Mouse (Mus musculus) forebrain, embryonic 11.5 days (tissue): ENCODE measurements around the gene Slc6a20a. TPM values are rescaled to one million over a fixed set of nuclear protein-coding genes. Genes with fewer than 3 reads are reported as not detected.

Experiments
- ATAC-seq: fragments of 200-750 bp; cut with Nextera tagmentation; replicated peaks from 2 replicates; pipeline ENCODE4 v1.8.0; 2017; ENCODE audit warnings: moderate TSS enrichment; ENCODE audit not compliant: low FRiP score
- DNase-seq: peaks from one replicate; pipeline ENCODE4 v3.0.0-alpha.2; 2017; ENCODE audit warnings: low spot score
- H3K27ac ChIP-seq: fragments of 300-500 bp; sonication (generic); 2 replicates; pipeline ENCODE4 v1.5.1; 2014; ENCODE audit warnings: low read depth, low read length
- H3K27me3 ChIP-seq: fragments of 300-500 bp; sonication (generic); 2 replicates; pipeline ENCODE4 v1.6.1; 2014; ENCODE audit warnings: mild to moderate bottlenecking, low read length, mixed read lengths; ENCODE audit not compliant: control insufficient read depth, insufficient read depth
- H3K36me3 ChIP-seq: fragments of 300-500 bp; sonication (generic); 2 replicates; pipeline ENCODE4 v1.6.1; 2014; ENCODE audit warnings: mild to moderate bottlenecking, low read length, moderate library complexity, mixed read lengths; ENCODE audit not compliant: control insufficient read depth, insufficient read depth
- H3K4me1 ChIP-seq: fragments of 300-500 bp; sonication (generic); replicated peaks from 2 replicates; pipeline ENCODE4 v1.6.1; 2014; ENCODE audit warnings: low read length, mixed read lengths; ENCODE audit not compliant: control insufficient read depth, insufficient read depth
- H3K4me2 ChIP-seq: fragments of 300-500 bp; sonication (generic); 2 replicates; pipeline ENCODE4 v1.6.1; 2014; ENCODE audit warnings: low read depth, mild to moderate bottlenecking, low read length, moderate library complexity, mixed read lengths; ENCODE audit not compliant: severe bottlenecking
- H3K4me3 ChIP-seq: fragments of 300-500 bp; sonication (generic); 2 replicates; pipeline ENCODE4 v1.5.1; 2014; ENCODE audit warnings: low read depth, low read length
- H3K9ac ChIP-seq: fragments of 300-500 bp; sonication (generic); 2 replicates; pipeline ENCODE4 v1.6.1; 2014; ENCODE audit warnings: low read length
- H3K9me3 ChIP-seq: fragments of 300-500 bp; sonication (generic); 2 replicates; pipeline ENCODE4 v1.6.1; 2016; ENCODE audit warnings: low read length, mixed read lengths; ENCODE audit not compliant: control insufficient read depth
- WGBS: fragments of 180-500 bp; shearing (Covaris S2); extraction: QIAGEN DNeasy Blood & Tissue Kit; methylation state at CpG from one replicate; pipeline ENCODE4 v1.1.7; 2014; 5-methylcytosine and 5-hydroxymethylcytosine counted together
- polyA plus RNA-seq: library from polyadenylated mRNA; unstranded; fragments of >200 nt; fragmentation: Nextera tagmentation; extraction: Ambion mirVana; gene quantifications from 2 replicates; pipeline ENCODE4 v1.2.1, GENCODE M21; 2014

The Slc6a20a gene
- polyA plus RNA-seq, 1 experiment from 2014 or later, result 0.28 TPM

DNA sequence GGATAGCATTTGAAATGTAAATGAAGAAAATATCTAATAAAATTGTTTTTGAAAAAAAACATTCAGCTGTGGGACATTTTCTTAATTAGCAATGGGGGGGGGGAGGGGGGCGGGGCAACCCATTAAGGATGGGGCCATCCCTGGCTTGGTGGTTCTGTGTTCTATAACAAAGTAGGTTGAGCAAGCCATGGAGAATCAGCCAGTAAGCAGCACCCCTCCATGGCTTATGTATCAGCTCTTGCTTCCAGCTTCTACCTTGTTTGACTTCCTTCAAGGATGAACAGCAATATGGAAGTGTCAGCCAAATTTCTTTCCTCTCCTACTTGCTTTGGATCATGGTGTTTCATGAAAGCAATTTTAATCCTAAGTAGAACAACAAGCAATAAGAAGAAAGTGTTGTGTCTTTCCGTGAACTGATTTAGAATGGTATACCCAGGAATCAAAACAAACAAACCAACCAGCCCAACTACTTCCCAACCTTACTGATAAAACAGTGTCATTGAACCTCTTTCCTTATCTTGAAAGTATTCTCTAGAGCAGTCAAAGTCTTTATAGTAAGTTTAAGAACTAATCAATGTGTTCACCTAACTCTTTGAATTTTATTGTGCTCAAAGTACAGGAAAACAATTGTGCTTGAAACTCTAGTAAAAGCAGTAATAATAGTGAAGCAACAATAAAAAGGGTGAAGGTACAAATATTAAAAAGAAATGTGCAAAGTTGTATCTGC is 28.7 kb downstream of the Slc6a20a start:
- no peak overlapping the region for H3K4me2 ChIP-seq
- DNase-seq (no peak), ATAC-seq (no peak)
- 87% methylated on average over 2 of the region's 2 CpGs for WGBS
- no peak overlapping the region for H3K4me3 ChIP-seq
- H3K27ac ChIP-seq, result no peak overlapping the region
- H3K9me3 ChIP-seq, result no peaks in the 10 kb centered on the region
- H3K36me3 ChIP-seq, result no peaks in the 10 kb centered on the region
- no peaks in the 10 kb centered on the region for H3K4me1 ChIP-seq
- no peaks in the 10 kb centered on the region for H3K27me3 ChIP-seq
- H3K9ac ChIP-seq, result no peak overlapping the region

DNA sequence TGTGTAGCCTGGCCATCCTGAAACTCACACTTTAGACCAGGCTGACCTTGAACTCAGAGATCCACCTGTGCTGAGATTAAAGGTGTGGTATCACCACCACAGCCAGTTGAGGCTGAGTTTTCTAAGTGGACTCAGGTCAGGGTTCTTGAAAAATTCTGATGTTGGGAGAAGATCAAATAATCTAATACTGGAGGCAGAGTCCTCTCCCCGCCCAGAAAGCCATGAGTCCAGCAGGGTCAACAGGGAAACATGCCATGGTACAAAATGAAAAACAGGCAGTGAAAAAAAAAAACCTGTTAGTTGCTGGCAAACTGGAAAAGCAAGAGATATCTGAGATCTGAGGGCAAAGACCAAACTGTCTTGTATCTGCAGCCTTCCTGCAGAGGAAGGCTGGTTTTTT is 38.6 kb downstream of the Slc6a20a start:
- DNase-seq (no peak), ATAC-seq (no peak)
- Histone ChIP-seq H3K4me2 (no peak overlapping the region), H3K4me1 (no peaks in the 10 kb centered on the region), H3K27me3 (no peaks in the 10 kb centered on the region), H3K9ac (no peak overlapping the region), H3K9me3 (no peaks in the 10 kb centered on the region), H3K36me3 (no peaks in the 10 kb centered on the region), H3K4me3 (no peak overlapping the region), H3K27ac (no peak overlapping the region)
- 73% methylated on average over 1 of the region's 1 CpGs for WGBS

DNA sequence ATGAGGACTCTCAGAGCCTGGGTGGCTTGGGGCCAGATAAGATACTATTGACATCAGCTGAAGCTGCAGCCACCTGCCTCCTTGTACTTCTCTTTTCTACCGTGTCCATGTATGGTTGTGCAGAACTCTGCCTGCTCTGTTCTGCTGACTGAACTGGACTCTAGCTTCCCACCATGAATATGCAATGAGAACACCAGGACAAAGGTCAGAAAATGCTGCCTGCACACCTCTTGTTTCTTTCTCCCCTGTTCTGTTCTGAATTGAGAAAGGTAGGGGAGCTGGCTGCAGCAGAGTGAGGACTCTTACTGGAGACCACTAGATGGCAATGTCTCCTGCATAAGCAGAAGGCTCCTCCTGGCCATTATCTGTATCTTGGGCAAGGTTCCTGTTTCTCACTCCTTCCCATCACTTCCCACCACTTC is 40.0 kb downstream of the Slc6a20a start:
- H3K9me3 ChIP-seq, result no peaks in the 10 kb centered on the region
- no peak overlapping the region for H3K9ac ChIP-seq
- 0 out of 2 replicates have a peak, but pooled peaks have one; percentile 51 for ATAC-seq
- H3K36me3 ChIP-seq, result no peaks in the 10 kb centered on the region
- 79% methylated on average over 1 of the region's 1 CpGs for WGBS
- no peak overlapping the region for H3K27ac ChIP-seq
- DNase-seq, result no peak
- no peaks in the 10 kb centered on the region for H3K4me1 ChIP-seq
- no peaks in the 10 kb centered on the region for H3K27me3 ChIP-seq
- H3K4me3 ChIP-seq, result no peak overlapping the region
- no peak overlapping the region for H3K4me2 ChIP-seq

DNA sequence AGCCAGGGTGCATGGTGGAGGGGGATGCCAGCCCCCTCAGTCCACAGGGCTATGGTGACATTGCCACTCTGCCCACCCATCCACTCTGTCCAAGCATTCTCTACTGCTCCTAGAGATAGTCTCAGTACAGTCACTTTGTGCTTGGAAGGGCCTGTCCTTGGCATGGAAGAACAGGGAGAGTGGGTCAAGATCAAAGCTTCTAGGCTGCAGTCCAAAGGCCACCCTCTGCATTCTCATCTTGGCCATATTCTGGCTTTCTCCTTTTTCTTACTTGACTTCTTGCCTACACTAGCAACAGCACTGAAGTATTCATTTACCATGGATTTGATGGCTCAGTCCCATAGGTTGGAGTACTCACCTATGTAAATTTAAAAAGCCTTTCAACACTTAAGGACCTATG is 40.5 kb downstream of the Slc6a20a start:
- no peak overlapping the region for H3K4me2 ChIP-seq

DNA sequence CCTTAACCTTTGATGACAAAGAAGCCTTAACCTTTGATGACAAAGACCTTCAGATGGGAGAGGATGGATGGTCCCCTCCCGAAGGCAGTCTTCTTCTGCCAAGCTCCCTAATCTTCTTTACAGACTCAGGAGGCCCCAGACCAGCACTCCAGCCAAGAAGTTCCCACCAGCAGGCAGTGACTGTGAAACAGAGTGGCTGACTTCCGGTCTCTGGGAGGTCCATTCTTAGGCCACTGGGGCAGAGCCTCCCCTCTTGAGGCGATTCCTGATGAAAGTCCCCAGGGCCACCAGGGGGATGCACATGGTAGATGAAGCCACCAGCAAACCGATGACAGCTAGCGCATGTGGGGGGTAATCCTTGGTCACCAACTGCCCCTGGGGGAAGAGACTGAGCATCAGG is 41.9 kb downstream of the Slc6a20a start:
- H3K27ac ChIP-seq, result no peak overlapping the region
- H3K9ac ChIP-seq, result no peak overlapping the region
- 70% methylated on average over 5 of the region's 5 CpGs for WGBS
- H3K4me1 ChIP-seq, result no peaks in the 10 kb centered on the region
- no peaks in the 10 kb centered on the region for H3K9me3 ChIP-seq
- no peak overlapping the region for H3K4me2 ChIP-seq
- DNase-seq (no peak), ATAC-seq (no peak)
- no peak overlapping the region for H3K4me3 ChIP-seq
- no peaks in the 10 kb centered on the region for H3K27me3 ChIP-seq
- no peaks in the 10 kb centered on the region for H3K36me3 ChIP-seq

More for the DNA sequence above, 40.5 kb downstream of the Slc6a20a start:
- no peaks in the 10 kb centered on the region for H3K9me3 ChIP-seq
- H3K9ac ChIP-seq, result no peak overlapping the region
- no peaks in the 10 kb centered on the region for H3K27me3 ChIP-seq
- ATAC-seq (no peak), DNase-seq (no peak)
- no peaks in the 10 kb centered on the region for H3K36me3 ChIP-seq
- H3K4me3 ChIP-seq, result no peak overlapping the region
- H3K27ac ChIP-seq, result no peak overlapping the region
- H3K4me1 ChIP-seq, result no peaks in the 10 kb centered on the region

DNA sequence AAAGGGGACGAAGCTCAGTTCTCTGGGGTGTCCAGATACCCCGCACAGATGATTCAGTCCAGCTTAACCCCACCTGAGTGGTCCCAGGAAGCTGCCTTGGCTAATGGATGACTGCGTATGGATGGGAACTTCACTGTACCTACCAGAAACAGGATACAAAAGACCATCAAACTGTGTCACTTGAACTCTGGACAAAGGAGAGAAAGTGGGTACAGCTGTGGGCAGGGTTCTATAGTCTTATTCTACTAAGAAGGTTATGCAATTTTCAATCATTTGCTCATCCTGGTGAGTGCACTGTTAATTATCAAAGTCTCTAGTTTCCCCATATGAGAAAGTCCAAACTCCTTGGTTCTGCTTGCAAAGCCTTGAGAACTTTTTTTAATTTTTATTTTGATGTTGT is 45.7 kb downstream of the Slc6a20a start:
- H3K27ac ChIP-seq, result no peak overlapping the region
- H3K9me3 ChIP-seq, result no peaks in the 10 kb centered on the region
- DNase-seq (no peak), ATAC-seq (no peak)
- 86% methylated on average over 3 of the region's 3 CpGs for WGBS
- H3K4me3 ChIP-seq, result no peak overlapping the region
- no peak overlapping the region for H3K9ac ChIP-seq
- H3K4me2 ChIP-seq, result no peak overlapping the region
- no peaks in the 10 kb centered on the region for H3K4me1 ChIP-seq
- H3K27me3 ChIP-seq, result no peaks in the 10 kb centered on the region
- no peaks in the 10 kb centered on the region for H3K36me3 ChIP-seq

DNA sequence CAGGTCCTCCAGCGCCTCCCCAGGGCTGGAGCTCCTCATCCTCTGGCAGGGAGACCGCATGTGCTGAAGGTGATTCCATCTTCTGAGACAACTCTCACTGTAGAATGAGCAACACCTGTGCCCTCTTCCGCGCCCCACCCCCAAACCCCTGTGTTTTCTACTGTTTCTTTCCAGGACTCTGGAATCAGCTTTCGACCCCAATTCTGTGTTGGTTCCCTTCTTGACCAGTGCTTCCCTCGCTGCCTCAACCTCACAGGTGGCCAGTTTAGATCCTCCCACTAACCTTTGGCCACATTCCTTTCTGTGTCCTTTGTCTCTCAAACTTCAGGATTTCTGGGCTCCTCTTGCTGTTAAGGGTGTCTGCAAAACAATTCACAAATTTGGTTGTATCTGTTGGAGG is 46.4 kb downstream of the Slc6a20a start, which contains the start of gene Slc6a20b:
TSS of gene Slc6a20b (minus strand) at position 285 of the 400 bp plus-strand sequence.
- no peak for DNase-seq
- ATAC-seq, result no peak
- 87% methylated on average over 6 of the region's 6 CpGs for WGBS
- Histone ChIP-seq H3K9ac (no peak within 1 kb of the TSS), H3K36me3 (no peaks in the 10 kb centered on the region), H3K4me1 (no peaks in the 10 kb centered on the region), H3K9me3 (no peaks in the 10 kb centered on the region), H3K4me3 (no peak within 1 kb of the TSS), H3K27me3 (no peaks in the 10 kb centered on the region), H3K4me2 (no peak within 1 kb of the TSS), H3K27ac (no peak within 1 kb of the TSS)

DNA sequence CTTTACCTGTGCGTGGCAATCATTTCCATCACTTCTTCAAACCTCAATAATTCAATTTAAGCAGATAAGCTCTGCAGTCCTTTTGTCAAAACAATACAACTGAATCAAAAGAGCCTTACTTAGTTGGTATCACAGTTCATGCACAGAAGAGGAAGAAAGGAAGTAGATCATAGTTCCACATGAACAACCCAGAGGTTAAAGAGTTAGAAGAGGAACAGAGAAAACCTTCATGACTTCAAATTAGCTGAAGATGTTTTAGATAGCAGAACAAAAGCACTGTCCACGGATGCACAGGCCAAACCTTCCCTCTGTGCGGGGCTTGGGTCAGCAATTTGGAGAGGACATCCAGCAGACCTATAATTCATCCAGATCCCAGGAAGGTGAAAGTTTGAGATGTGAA is 47.0 kb downstream of the Slc6a20a start:
- Histone ChIP-seq H3K4me2 (no peak overlapping the region), H3K9me3 (no peaks in the 10 kb centered on the region), H3K4me3 (no peak overlapping the region), H3K27ac (no peak overlapping the region), H3K4me1 (no peaks in the 10 kb centered on the region), H3K27me3 (no peaks in the 10 kb centered on the region), H3K36me3 (no peaks in the 10 kb centered on the region), H3K9ac (no peak overlapping the region)
- DNase-seq, result no peak
- WGBS, result 85% methylated on average over 3 of the region's 3 CpGs
- ATAC-seq, result no peak

DNA sequence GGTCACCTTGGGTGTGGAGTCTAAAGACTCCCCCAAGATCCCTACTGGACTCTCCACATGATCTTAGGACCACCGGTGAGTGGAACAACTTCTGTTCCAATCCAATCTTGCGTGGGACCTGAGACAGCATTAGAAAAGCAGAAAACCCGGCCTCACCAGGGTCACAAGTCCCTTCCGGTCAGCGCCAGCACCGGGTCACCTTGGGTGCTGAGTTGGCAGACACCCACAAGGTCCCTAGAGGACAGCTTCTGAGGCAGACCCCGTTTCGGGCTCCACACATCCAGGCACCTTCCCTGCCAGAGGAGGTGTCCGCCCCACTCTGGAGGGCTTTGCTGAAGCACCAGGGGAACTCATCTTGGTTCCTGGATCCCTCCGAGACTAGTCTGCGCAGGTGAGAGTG is 52.9 kb downstream of the Slc6a20a start:
- Histone ChIP-seq H3K9me3 (no peaks in the 10 kb centered on the region), H3K4me2 (no peak overlapping the region), H3K9ac (no peak overlapping the region), H3K27ac (no peak overlapping the region), H3K27me3 (no peaks in the 10 kb centered on the region), H3K4me1 (no peaks in the 10 kb centered on the region), H3K4me3 (no peak overlapping the region), H3K36me3 (no peaks in the 10 kb centered on the region)
- WGBS, result 92% methylated on average over 11 of the region's 11 CpGs
- ATAC-seq (no peak), DNase-seq (no peak)
